Mouse (Mus musculus) liver, adult 2 months (tissue): Measurements from ENCODE around the gene Zfp945. TPM values are rescaled to one million over a fixed set of nuclear protein-coding genes. Genes with fewer than 3 reads are reported as not detected.
"Not testable (repeated sequence)": the region's sequence is repeated elsewhere in the genome, so short reads cannot be mapped to it uniquely, and the experiment has no call there.

Experiments used
- DNase-seq: peaks from one replicate; pipeline ENCODE4 v3.0.0-alpha.2; 2011; ENCODE audit warnings: low read depth, low spot score; ENCODE audit errors: extremely low read depth
- H3K27ac ChIP-seq: fragments of 200-500 bp; replicated peaks from 2 replicates; pipeline ENCODE4 v1.5.1; 2012; ENCODE audit warnings: low read depth, mild to moderate bottlenecking, control low read depth, inconsistent platforms, low read length; ENCODE audit not compliant: insufficient read depth
- H3K27me3 ChIP-seq: fragments of 200-500 bp; 2 replicates; pipeline ENCODE4 v1.6.1; 2012; ENCODE audit warnings: mild to moderate bottlenecking, moderate library complexity, low read length, inconsistent platforms; ENCODE audit not compliant: control insufficient read depth, insufficient read depth
- H3K36me3 ChIP-seq: fragments of 200-500 bp; 2 replicates; pipeline ENCODE4 v1.6.1; 2012; ENCODE audit warnings: low read length, inconsistent platforms; ENCODE audit not compliant: control insufficient read depth, insufficient read depth
- H3K4me1 ChIP-seq: fragments of 200-500 bp; 2 replicates; pipeline ENCODE4 v1.6.1; 2011; ENCODE audit warnings: low read length; ENCODE audit not compliant: control insufficient read depth, insufficient read depth
- H3K4me3 ChIP-seq: fragments of 200-500 bp; 2 replicates; pipeline ENCODE4 v1.5.1; 2011; ENCODE audit warnings: low read depth, mild to moderate bottlenecking, control low read depth, low read length, moderate library complexity; ENCODE audit not compliant: insufficient read depth
- H3K79me2 ChIP-seq: fragments of 200-500 bp; 2 replicates; pipeline ENCODE4 v1.6.1; 2012; ENCODE audit warnings: inconsistent platforms, mild to moderate bottlenecking, low read length, moderate library complexity; ENCODE audit not compliant: control insufficient read depth, insufficient read depth
- H3K9ac ChIP-seq: fragments of 200-500 bp; 2 replicates; pipeline ENCODE4 v1.6.1; 2012; ENCODE audit warnings: low read depth, mild to moderate bottlenecking, control low read depth, inconsistent platforms, low read length
- CTCF ChIP-seq: fragments of 200-500 bp; IDR thresholded peaks from 2 replicates; pipeline ENCODE4 v1.5.1; 2011; ENCODE audit warnings: low read depth, low read length, control low read depth
- POLR2A ChIP-seq: fragments of 200-500 bp; IDR thresholded peaks from 2 replicates; pipeline ENCODE4 v1.6.1; 2011; ENCODE audit warnings: low read length, control low read depth; ENCODE audit not compliant: insufficient read depth; ENCODE audit errors: extremely low read depth
- WGBS: fragments of 180-500 bp; shearing (Covaris S2); methylation state at CpG from one replicate; pipeline ENCODE4 v1.1.7; 2018; 5-methylcytosine and 5-hydroxymethylcytosine counted together
- polyA plus RNA-seq: library from polyadenylated mRNA; depleted of rRNA; stranded (reverse); fragments of >200 nt; gene quantifications from 2 replicates; pipeline ENCODE4 v1.2.3, GENCODE M21; 2012; rRNA removed
- total RNA-seq: library from RNA; depleted of rRNA; stranded (reverse); fragments of >200 nt; gene quantifications from 2 replicates; pipeline ENCODE4 v1.2.3, GENCODE M21; 2014; rRNA removed

The Zfp945 gene
- 9.7 and 11.1 TPM in 2 replicates for total RNA-seq
- polyA plus RNA-seq, result 0.95 and 1.3 TPM in 2 replicates

GRCm38 (mm10) chr17:22866845-22867481, at the start of gene Zfp945:
Gene Zfp945, minus strand, starts transcription at chr17:22867134.
- 0% methylated on average over 20 of the region's 20 CpGs for WGBS
- H3K9ac ChIP-seq, result peak within 1 kb of the TSS; percentile 80
- peak within 1 kb of the TSS; percentile 95 for H3K4me3 ChIP-seq
- peak within 1 kb of the TSS; percentile 83 for H3K27ac ChIP-seq
- TF ChIP-seq CTCF, result no peak
- TF ChIP-seq POLR2A, result no peak
- H3K79me2 ChIP-seq, result no peaks in the 10 kb centered on the region
- H3K27me3 ChIP-seq, result no peaks in the 10 kb centered on the region
- peaks cover 19% of the 10 kb centered on the region for H3K36me3 ChIP-seq
- peaks cover 2% of the 10 kb centered on the region; the same call in 1 of the 2 replicates for H3K4me1 ChIP-seq
- DNase-seq, result peak; percentile 95

- no peak for DNase-seq
- Histone ChIP-seq H3K27ac (no peak overlapping the region), H3K4me3 (no peak overlapping the region), H3K79me2 (no peaks in the 10 kb centered on the region), H3K27me3 (0 out of 2 replicates have a peak, but pooled peaks cover 4% of the 10 kb centered on the region), H3K4me1 (no peaks in the 10 kb centered on the region), H3K36me3 (no peaks in the 10 kb centered on the region), H3K9ac (no peak overlapping the region)
- TF ChIP-seq CTCF (no peak), POLR2A (no peak)
- WGBS, result 78% methylated on average over 3 of the region's 3 CpGs
These were observed 21.4 kb upstream of the Zfp945 start for GRCm38 (mm10) chr17:22888302-22888701.

GRCm38 (mm10) chr17:22884059-22884698, 17.2 kb upstream of the Zfp945 start:
- no peak for TF ChIP-seq POLR2A
- TF ChIP-seq CTCF, result no peak
- DNase-seq, result no peak
- no peaks in the 10 kb centered on the region for H3K4me1 ChIP-seq

GRCm38 (mm10) chr17:22877427-22878307, 10.7 kb upstream of the Zfp945 start:
- H3K9ac ChIP-seq, result no peak overlapping the region
- no peaks in the 10 kb centered on the region for H3K79me2 ChIP-seq
- H3K4me1 ChIP-seq, result no peaks in the 10 kb centered on the region
- H3K27me3 ChIP-seq, result no peaks in the 10 kb centered on the region
- no peaks in the 10 kb centered on the region for H3K36me3 ChIP-seq
- no peak for TF ChIP-seq POLR2A
- TF ChIP-seq CTCF, result no peak
- WGBS, result 96% methylated on average over 10 of the region's 11 CpGs
- H3K4me3 ChIP-seq, result no peak overlapping the region
- no peak for DNase-seq
- H3K27ac ChIP-seq, result no peak overlapping the region

More at GRCm38 (mm10) chr17:22884059-22884698, 17.2 kb upstream of the Zfp945 start:
- no peak overlapping the region for H3K9ac ChIP-seq
- WGBS, result 64% methylated on average over 10 of the region's 10 CpGs
- no peaks in the 10 kb centered on the region for H3K79me2 ChIP-seq
- H3K4me3 ChIP-seq, result no peak overlapping the region
- 0 out of 2 replicates have a peak, but pooled peaks cover 4% of the 10 kb centered on the region for H3K27me3 ChIP-seq
- no peaks in the 10 kb centered on the region for H3K36me3 ChIP-seq
- H3K27ac ChIP-seq, result no peak overlapping the region

- DNase-seq, result no peak
- no peak overlapping the region for H3K4me3 ChIP-seq
- H3K4me1 ChIP-seq, result no peaks in the 10 kb centered on the region
- no peak overlapping the region for H3K27ac ChIP-seq
- H3K27me3 ChIP-seq, result no peaks in the 10 kb centered on the region
- H3K79me2 ChIP-seq, result no peaks in the 10 kb centered on the region
- 86% methylated on average over 20 of the region's 20 CpGs for WGBS
- no peak overlapping the region for H3K9ac ChIP-seq
- no peaks in the 10 kb centered on the region for H3K36me3 ChIP-seq
- no peak for TF ChIP-seq CTCF
- TF ChIP-seq POLR2A, result no peak
These were observed 9.4 kb upstream of the Zfp945 start for GRCm38 (mm10) chr17:22876316-22876715.

- H3K4me1 ChIP-seq, H3K4me3 ChIP-seq, H3K79me2 ChIP-seq, H3K9ac ChIP-seq, DNase-seq, H3K27me3 ChIP-seq, H3K27ac ChIP-seq, H3K36me3 ChIP-seq: not testable (repeated sequence)
- WGBS, result 93% methylated on average over 4 of the region's 4 CpGs
These were observed 8.6 kb upstream of the Zfp945 start for GRCm38 (mm10) chr17:22875549-22875948.
